Mouse (Mus musculus) MEL (cell line): Measurements from ENCODE around the gene Myo3b.

Source experiments
- BHLHE40 ChIP-seq: IDR thresholded peaks from 2 replicates; pipeline ENCODE4 v1.6.1; 2012; ENCODE audit warnings: low read depth, mild to moderate bottlenecking, inconsistent platforms, low read length, improper control_type of control experiment, borderline replicate concordance
- CHD2 ChIP-seq: IDR thresholded peaks from 2 replicates; pipeline ENCODE4 v1.6.1; 2011; ENCODE audit warnings: low read length, improper control_type of control experiment
- CTCF ChIP-seq, 3 experiments: IDR thresholded peaks in 2 of 3; conservative IDR thresholded peaks in 1 of 3; 2 replicates each; pipeline ENCODE4 v1.5.1; 2011 to 2012; ENCODE audit warnings: low read length in 3 of 3, low read depth in 2 of 3, mild to moderate bottlenecking in 2 of 3, improper control_type of control experiment in 1 of 3, inconsistent platforms in 1 of 3, mixed read lengths in 1 of 3, moderate library complexity in 1 of 3; ENCODE audit not compliant: control insufficient read depth in 1 of 3, insufficient read depth in 1 of 3, poor library complexity in 1 of 3, severe bottlenecking in 1 of 3
- MAZ ChIP-seq: IDR thresholded peaks from 2 replicates; pipeline ENCODE4 v1.6.1; 2012; ENCODE audit warnings: low read depth, mild to moderate bottlenecking, inconsistent platforms, low read length, improper control_type of control experiment
- RAD21 ChIP-seq: IDR thresholded peaks from 2 replicates; pipeline ENCODE4 v1.6.1; 2011; ENCODE audit warnings: mild to moderate bottlenecking, low read depth, low read length, improper control_type of control experiment
- SMC3 ChIP-seq: IDR thresholded peaks from 2 replicates; pipeline ENCODE4 v1.6.1; 2011; ENCODE audit warnings: low read depth, low read length, improper control_type of control experiment

DNA sequence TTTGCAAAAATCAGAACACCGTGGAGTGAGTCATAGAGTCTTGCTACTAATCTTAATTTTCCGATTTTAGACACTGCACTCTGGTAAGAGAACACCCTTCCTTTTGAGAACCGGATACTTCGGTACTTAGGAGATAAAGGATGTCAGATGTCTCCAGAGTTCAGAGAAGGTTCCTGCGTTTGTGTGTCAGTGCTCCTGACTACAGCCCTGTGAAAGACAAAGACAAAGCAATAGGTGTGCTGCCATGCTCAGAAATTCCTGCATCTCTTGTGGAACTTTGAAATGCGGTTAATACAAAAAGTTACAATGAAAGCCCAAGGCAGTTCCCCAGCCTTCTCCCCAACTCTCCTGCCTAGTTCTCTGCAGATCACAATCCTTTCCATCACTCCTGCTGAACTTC is 300.6 kb downstream of the Myo3b start:
- TF ChIP-seq SMC3 (no peak), BHLHE40 (no peak), RAD21 (no peak), CHD2 (no peak), CTCF (IDR thresholded peaks at IDR 0.05 in 2 of 3, conservative IDR thresholded peaks at IDR 0.05 in 1 of 3; ENCODE audit: control insufficient read depth in 1 of 3, insufficient read depth in 1 of 3, low read depth in 2 of 3, low read length in 3 of 3, poor library complexity in 1 of 3, severe bottlenecking in 1 of 3) (no peak), MAZ (no peak)
